ENCODE assay signal across 35 mouse cellular contexts in genomic region chr19:17831376-17831775, GRCm38 (mm10). TPM values are rescaled to one million over a fixed set of nuclear protein-coding genes. Genes with fewer than 3 reads are reported as not detected.
DNase-seq lines count a peak whose midpoint lies in the region; ATAC-seq and TF ChIP-seq lines count a peak whose summit lies in the region.
"Had no signal": no experiment of that assay in that cellular context is flagged by ENCODE, and none has a peak within 500 bp of the region (broad histone marks: within the 10 kb centered on the region; RNA-seq: fewer than 3 reads in every experiment).

No protein-coding gene starts in this region.

- H3K27ac ChIP-seq in heart, embryonic 10.5 days, result no peak overlapping the region
- no peak overlapping the region for H3K27ac ChIP-seq in kidney, postnatal 0 days
- H3K27ac ChIP-seq in kidney, embryonic 14.5 days (ENCODE audit: low read depth, low read length), result no peak overlapping the region
- no peak overlapping the region for H3K27ac ChIP-seq in midbrain, embryonic 11.5 days (ENCODE audit: low read depth, low read length)
- H3K27ac ChIP-seq in midbrain, embryonic 14.5 days (replicated peaks; ENCODE audit: low read depth, low read length), result no peak overlapping the region
- H3K27ac ChIP-seq: embryonic facial prominence, embryonic 12.5 days; forebrain, embryonic 10.5 days; forebrain, embryonic 15.5 days; heart, embryonic 15.5 days; hindbrain, embryonic 13.5 days; left cerebral cortex, adult 2 months; limb, embryonic 13.5 days; liver, embryonic 13.5 days; midbrain, embryonic 10.5 days; neural tube, embryonic 12.5 days; stomach, postnatal 0 days had no signal

- no peak overlapping the region for H3K4me3 ChIP-seq in heart, embryonic 10.5 days
- no peak overlapping the region for H3K4me3 ChIP-seq in kidney, postnatal 0 days (replicated peaks; ENCODE audit: low read depth, low read length)
- no peak overlapping the region for H3K4me3 ChIP-seq in kidney, embryonic 14.5 days (ENCODE audit: low read length)
- no peak overlapping the region for H3K4me3 ChIP-seq in midbrain, embryonic 11.5 days (ENCODE audit: low read depth, low read length)
- no peak overlapping the region for H3K4me3 ChIP-seq in midbrain, embryonic 14.5 days (replicated peaks; ENCODE audit: low read depth, low read length)
- H3K4me3 ChIP-seq: embryonic facial prominence, embryonic 12.5 days; forebrain, embryonic 10.5 days; forebrain, embryonic 15.5 days; heart, embryonic 15.5 days; hindbrain, embryonic 13.5 days; left cerebral cortex, adult 2 months; limb, embryonic 13.5 days; liver, embryonic 13.5 days; midbrain, embryonic 10.5 days; myocyte; neural tube, embryonic 12.5 days had no signal

- H3K9me3 ChIP-seq in heart, embryonic 10.5 days, result no peaks in the 10 kb centered on the region
- no peaks in the 10 kb centered on the region for H3K9me3 ChIP-seq in kidney, postnatal 0 days (replicated peaks; ENCODE audit: low read length)
- no peaks in the 10 kb centered on the region for H3K9me3 ChIP-seq in kidney, embryonic 14.5 days (ENCODE audit: control insufficient read depth, low read length)
- H3K9me3 ChIP-seq in midbrain, embryonic 11.5 days (ENCODE audit: control insufficient read depth, low read length), result no peaks in the 10 kb centered on the region
- H3K9me3 ChIP-seq in midbrain, embryonic 14.5 days (ENCODE audit: control insufficient read depth, low read length), result no peaks in the 10 kb centered on the region
- H3K9me3 ChIP-seq: embryonic facial prominence, embryonic 12.5 days; forebrain, embryonic 10.5 days; forebrain, embryonic 15.5 days; heart, embryonic 15.5 days; hindbrain, embryonic 13.5 days; limb, embryonic 13.5 days; liver, embryonic 13.5 days; midbrain, embryonic 10.5 days; neural tube, embryonic 12.5 days had no signal

- no peaks in the 10 kb centered on the region for H3K27me3 ChIP-seq in heart, embryonic 10.5 days (ENCODE audit: insufficient read depth, poor library complexity, severe bottlenecking)
- no peaks in the 10 kb centered on the region for H3K27me3 ChIP-seq in kidney, postnatal 0 days (ENCODE audit: insufficient read depth, low read length)
- H3K27me3 ChIP-seq in kidney, embryonic 14.5 days (ENCODE audit: control insufficient read depth, insufficient read depth, low read length), result no peaks in the 10 kb centered on the region
- H3K27me3 ChIP-seq in midbrain, embryonic 11.5 days (ENCODE audit: control insufficient read depth, insufficient read depth, low read length), result peaks cover 3% of the 10 kb centered on the region; the same call in 1 of the 2 replicates
- H3K27me3 ChIP-seq in midbrain, embryonic 14.5 days (ENCODE audit: control insufficient read depth, insufficient read depth, low read length), result 0 out of 2 replicates have a peak, but pooled peaks cover 9% of the 10 kb centered on the region
- H3K27me3 ChIP-seq: embryonic facial prominence, embryonic 12.5 days; forebrain, embryonic 15.5 days; heart, embryonic 15.5 days; limb, embryonic 13.5 days; Patski had no signal

- no peaks in the 10 kb centered on the region for H3K36me3 ChIP-seq in heart, embryonic 10.5 days
- no peaks in the 10 kb centered on the region for H3K36me3 ChIP-seq in kidney, postnatal 0 days (ENCODE audit: insufficient read depth, low read length)
- no peaks in the 10 kb centered on the region for H3K36me3 ChIP-seq in kidney, embryonic 14.5 days (ENCODE audit: control insufficient read depth, insufficient read depth, low read length)
- no peaks in the 10 kb centered on the region for H3K36me3 ChIP-seq in midbrain, embryonic 11.5 days (ENCODE audit: control insufficient read depth, insufficient read depth, low read length)
- no peaks in the 10 kb centered on the region for H3K36me3 ChIP-seq in midbrain, embryonic 14.5 days (ENCODE audit: control insufficient read depth, insufficient read depth, low read length)
- H3K36me3 ChIP-seq: embryonic facial prominence, embryonic 12.5 days; forebrain, embryonic 10.5 days; forebrain, embryonic 15.5 days; heart, embryonic 15.5 days; hindbrain, embryonic 13.5 days; limb, embryonic 13.5 days; liver, embryonic 13.5 days; midbrain, embryonic 10.5 days; neural tube, embryonic 12.5 days had no signal

- H3K4me1 ChIP-seq in heart, embryonic 10.5 days, result 0 out of 2 replicates have a peak, but pooled peaks cover 2% of the 10 kb centered on the region
- 0 out of 2 replicates have a peak, but pooled peaks cover 10% of the 10 kb centered on the region for H3K4me1 ChIP-seq in kidney, postnatal 0 days (replicated peaks; ENCODE audit: insufficient read depth, low read length)
- H3K4me1 ChIP-seq in kidney, embryonic 14.5 days (ENCODE audit: control insufficient read depth, insufficient read depth, low read length), result peaks cover 20% of the 10 kb centered on the region
- peaks cover 6% of the 10 kb centered on the region for H3K4me1 ChIP-seq in midbrain, embryonic 11.5 days (ENCODE audit: control insufficient read depth, insufficient read depth, low read length)
- peaks cover 12% of the 10 kb centered on the region; the same call in 1 of the 2 replicates for H3K4me1 ChIP-seq in midbrain, embryonic 14.5 days (ENCODE audit: control insufficient read depth, insufficient read depth, low read length)
- H3K4me1 ChIP-seq: liver, embryonic 13.5 days had no signal

- no peak for TF ChIP-seq CTCF in kidney, postnatal 0 days (IDR thresholded peaks at IDR 0.05; ENCODE audit: low read depth)

- 92% methylated on average over 2 of the region's 2 CpGs for WGBS in heart, embryonic 10.5 days
- WGBS in kidney, postnatal 0 days, result 64% methylated on average over 2 of the region's 2 CpGs
- 84% methylated on average over 2 of the region's 2 CpGs for WGBS in kidney, embryonic 14.5 days
- 94% methylated on average over 2 of the region's 2 CpGs for WGBS in midbrain, embryonic 11.5 days
- 92% methylated on average over 2 of the region's 2 CpGs for WGBS in midbrain, embryonic 14.5 days

- DNase-seq in adrenal gland, postnatal 14 days, result peak; percentile 14
- no peak for DNase-seq in adrenal gland, postnatal 4 days (ENCODE audit: low spot score in 2 of 2)
- DNase-seq in heart, adult 8-10 months (ENCODE audit: low spot score), result peak; percentile 9
- DNase-seq in heart, embryonic 10.5 days (ENCODE audit: low spot score), result no peak
- peak; percentile 40 for DNase-seq in kidney, postnatal 0 days (ENCODE audit: low spot score)
- DNase-seq in midbrain, embryonic 11.5 days (ENCODE audit: low spot score, missing footprints), result peak; percentile 12
- DNase-seq in midbrain, embryonic 14.5 days, result no peak
- DNase-seq: cerebellum, adult 11 months; cerebellum, adult 9-10 months; cerebellum, postnatal 36 days; gastrocnemius, postnatal 10 days; heart, postnatal 4 days; liver, embryonic 13.5 days; lung, adult 2 months; lung, postnatal 14 days; right cerebral cortex, adult 18-20 months; thymus, adult 18-20 months; thymus, postnatal 25 days had no signal

- H3K9ac ChIP-seq in kidney, postnatal 0 days (ENCODE audit: low read depth, low read length), result no peak overlapping the region
- no peak overlapping the region for H3K9ac ChIP-seq in kidney, embryonic 14.5 days (ENCODE audit: low read depth, low read length)
- H3K9ac ChIP-seq in midbrain, embryonic 11.5 days (ENCODE audit: low read length), result no peak overlapping the region
- no peak overlapping the region for H3K9ac ChIP-seq in midbrain, embryonic 14.5 days (replicated peaks; ENCODE audit: low read length)
- H3K9ac ChIP-seq: embryonic facial prominence, embryonic 12.5 days; forebrain, embryonic 15.5 days; heart, embryonic 15.5 days; hindbrain, embryonic 13.5 days; limb, embryonic 13.5 days; liver, embryonic 13.5 days; neural tube, embryonic 12.5 days had no signal

- ATAC-seq in kidney, postnatal 0 days (replicated peaks; ENCODE audit: low FRiP score, low read depth), result no peak
- no peak for ATAC-seq in kidney, embryonic 14.5 days (ENCODE audit: low FRiP score, low TSS enrichment)
- ATAC-seq in midbrain, embryonic 11.5 days (ENCODE audit: low FRiP score), result no peak
- ATAC-seq in midbrain, embryonic 14.5 days (ENCODE audit: low FRiP score, low TSS enrichment), result no peak
- ATAC-seq: forebrain, embryonic 15.5 days; intestine, embryonic 16.5 days; Patski had no signal

- H3K4me2 ChIP-seq in kidney, postnatal 0 days (ENCODE audit: low read length), result no peak overlapping the region
- H3K4me2 ChIP-seq in kidney, embryonic 14.5 days (replicated peaks; ENCODE audit: low read depth, low read length), result no peak overlapping the region
- H3K4me2 ChIP-seq in midbrain, embryonic 11.5 days, result no peak overlapping the region
- no peak overlapping the region for H3K4me2 ChIP-seq in midbrain, embryonic 14.5 days (ENCODE audit: low read length)
- H3K4me2 ChIP-seq: embryonic facial prominence, embryonic 12.5 days; forebrain, embryonic 15.5 days; heart, embryonic 15.5 days; hindbrain, embryonic 13.5 days; limb, embryonic 13.5 days; liver, embryonic 13.5 days; neural tube, embryonic 12.5 days had no signal

RNA-seq across cellular contexts. Expression of gene Pcsk5, which starts 6.1 kb away (rescaled TPM):
- 116 and 124 TPM in 2 replicates for total RNA-seq in adrenal gland, postnatal 14 days (2021)
- 100 to 1,000 TPM; 103 to 104 TPM for total RNA-seq in adrenal gland, postnatal 4 days (2021)
- 1 to 10 TPM; 1.8 to 2.5 (median 2.1) TPM for total RNA-seq in heart, adult 8-10 months (2022)
- 21.5 and 23.4 TPM in 2 replicates for polyA plus RNA-seq in heart, embryonic 10.5 days (2016; fragmentation: Nextera tagmentation; extraction: Ambion mirVana)
- polyA plus RNA-seq in kidney, postnatal 0 days (2015; fragmentation: Nextera tagmentation; extraction: Ambion mirVana), result 17.3 and 17.4 TPM in 2 replicates
- 19.4 and 26.8 TPM in 2 replicates for polyA plus RNA-seq in kidney, embryonic 14.5 days (2014; fragmentation: Nextera tagmentation; extraction: Ambion mirVana)
- polyA plus RNA-seq in midbrain, embryonic 11.5 days (2014; fragmentation: Nextera tagmentation; extraction: Ambion mirVana), result 6.5 and 6.9 TPM in 2 replicates
- polyA plus RNA-seq in midbrain, embryonic 14.5 days (2014; fragmentation: Nextera tagmentation; extraction: Ambion mirVana), result 6.9 and 7.9 TPM in 2 replicates
- total RNA-seq: granulocyte monocyte progenitor cell, adult 5-6 weeks; megakaryocyte progenitor cell, adult 5-6 weeks; MEL had no signal
- polyA plus RNA-seq: myocyte had no signal

Comparison
In these comparisons a context has a peak if more than half of its experiments do, and no peak if none do; other contexts are left out.
1. DNase-seq: peak in adrenal gland, postnatal 14 days (single experiment), heart, adult 8-10 months (single experiment), kidney, postnatal 0 days (single experiment) and midbrain, embryonic 11.5 days (single experiment); none in adrenal gland, postnatal 4 days (0 of 2), heart, embryonic 10.5 days (single experiment) and midbrain, embryonic 14.5 days (single experiment).